Mouse (Mus musculus): ENCODE measurements around the gene Slc4a11. TPM values are rescaled to one million over a fixed set of nuclear protein-coding genes. Genes with fewer than 3 reads are reported as not detected.

The Slc4a11 gene
- polyA plus RNA-seq, 1 experiment from 2014 or later: 0.45 TPM

DNA sequence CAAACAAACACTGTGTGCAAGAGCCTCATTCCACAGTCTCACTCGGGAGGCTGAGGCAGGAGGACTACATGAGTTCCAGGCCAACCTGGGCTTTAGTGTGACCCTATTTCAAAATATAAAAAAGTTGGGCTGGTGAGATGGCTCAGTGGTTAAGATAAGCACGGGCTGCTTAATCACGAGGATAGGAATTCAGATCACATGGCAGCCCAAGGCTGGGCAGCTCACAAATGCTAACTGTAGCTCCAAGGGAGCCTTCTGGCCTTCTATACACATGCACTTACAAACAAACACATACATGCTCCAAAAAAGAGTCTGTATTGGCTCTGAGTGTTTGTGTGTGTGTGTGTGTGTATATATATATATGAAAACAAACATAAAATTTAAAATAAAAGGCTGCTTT, 3.8 kb downstream of the Slc4a11 start:
- no peak for ATAC-seq
- H3K9me3 ChIP-seq (replicated peaks; ENCODE audit: control insufficient read depth, low read length, poor library complexity, severe bottlenecking): no peaks in the 10 kb centered on the region
- WGBS: 49% methylated on average over 3 of the region's 3 CpGs

DNA sequence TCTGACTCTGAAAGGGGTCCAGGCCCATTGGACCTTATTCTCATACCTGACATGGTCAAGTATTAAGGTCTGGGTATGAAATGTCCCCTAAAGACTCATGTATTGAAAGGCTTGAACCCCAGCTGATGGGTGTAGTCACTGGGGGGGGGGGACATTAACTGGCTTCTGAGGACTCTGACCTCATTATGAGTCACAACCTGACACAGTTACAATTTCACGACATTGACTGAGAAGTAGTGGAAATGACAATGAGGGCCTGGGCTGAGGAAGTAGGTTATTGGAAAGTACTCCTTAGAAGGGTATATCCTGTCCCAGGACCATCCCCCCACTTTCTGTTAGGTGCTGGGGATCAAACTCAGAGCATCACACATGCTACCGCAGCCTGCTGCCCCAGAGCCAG, 8.3 kb downstream of the Slc4a11 start:
- Histone ChIP-seq H3K9me3 (replicated peaks; ENCODE audit: control insufficient read depth, low read length, poor library complexity, severe bottlenecking) (no peaks in the 10 kb centered on the region), H3K27ac (ENCODE audit: low read length) (no peak overlapping the region), H3K4me2 (ENCODE audit: low read length) (no peak overlapping the region), H3K9ac (ENCODE audit: low read depth, low read length) (no peak overlapping the region), H3K27me3 (ENCODE audit: control insufficient read depth, insufficient read depth, low read depth, low read length) (no peaks in the 10 kb centered on the region), H3K4me3 (ENCODE audit: low read depth, low read length) (no peak overlapping the region), H3K36me3 (ENCODE audit: control insufficient read depth, insufficient read depth, low read length) (0 out of 2 replicates have a peak, but pooled peaks cover 2% of the 10 kb centered on the region), H3K4me1 (ENCODE audit: control insufficient read depth, insufficient read depth, low read length) (no peaks in the 10 kb centered on the region)
- ATAC-seq: no peak
- 95% methylated on average over 2 of the region's 2 CpGs for WGBS

More for the DNA sequence above, 3.8 kb downstream of the Slc4a11 start:
- Histone ChIP-seq H3K9ac (ENCODE audit: low read depth, low read length) (no peak overlapping the region), H3K4me3 (ENCODE audit: low read depth, low read length) (no peak overlapping the region), H3K27ac (ENCODE audit: low read length) (no peak overlapping the region), H3K4me2 (ENCODE audit: low read length) (no peak overlapping the region), H3K27me3 (ENCODE audit: control insufficient read depth, insufficient read depth, low read depth, low read length) (peaks cover 23% of the 10 kb centered on the region), H3K36me3 (ENCODE audit: control insufficient read depth, insufficient read depth, low read length) (no peaks in the 10 kb centered on the region), H3K4me1 (ENCODE audit: control insufficient read depth, insufficient read depth, low read length) (peaks cover 14% of the 10 kb centered on the region)

- H3K4me3 ChIP-seq (ENCODE audit: low read depth, low read length): no peak overlapping the region
- WGBS: 85% methylated on average over 9 of the region's 9 CpGs
- no peak for ATAC-seq
- no peak overlapping the region for H3K9ac ChIP-seq (ENCODE audit: low read depth, low read length)
- H3K27me3 ChIP-seq (ENCODE audit: control insufficient read depth, insufficient read depth, low read depth, low read length): no peaks in the 10 kb centered on the region
- H3K9me3 ChIP-seq (replicated peaks; ENCODE audit: control insufficient read depth, low read length, poor library complexity, severe bottlenecking): no peaks in the 10 kb centered on the region
- H3K4me2 ChIP-seq (ENCODE audit: low read length): no peak overlapping the region
- H3K27ac ChIP-seq (ENCODE audit: low read length): no peak overlapping the region
- peaks cover 10% of the 10 kb centered on the region; the same call in 1 of the 2 replicates for H3K36me3 ChIP-seq (ENCODE audit: control insufficient read depth, insufficient read depth, low read length)
- H3K4me1 ChIP-seq (ENCODE audit: control insufficient read depth, insufficient read depth, low read length): no peaks in the 10 kb centered on the region
Observed at GRCm38 (mm10) chr2:130685426-130685825, 11.9 kb downstream of the Slc4a11 start.

- 89% methylated on average over 3 of the region's 3 CpGs for WGBS
- no peak overlapping the region for H3K9ac ChIP-seq (ENCODE audit: low read depth, low read length)
- no peaks in the 10 kb centered on the region for H3K9me3 ChIP-seq (replicated peaks; ENCODE audit: control insufficient read depth, low read length, poor library complexity, severe bottlenecking)
- H3K36me3 ChIP-seq (ENCODE audit: control insufficient read depth, insufficient read depth, low read length): peaks cover 31% of the 10 kb centered on the region
- no peak overlapping the region for H3K4me3 ChIP-seq (ENCODE audit: low read depth, low read length)
- H3K27ac ChIP-seq (ENCODE audit: low read length): no peak overlapping the region
- no peaks in the 10 kb centered on the region for H3K27me3 ChIP-seq (ENCODE audit: control insufficient read depth, insufficient read depth, low read depth, low read length)
- no peaks in the 10 kb centered on the region for H3K4me1 ChIP-seq (ENCODE audit: control insufficient read depth, insufficient read depth, low read length)
- no peak overlapping the region for H3K4me2 ChIP-seq (ENCODE audit: low read length)
- ATAC-seq: no peak
Observed at GRCm38 (mm10) chr2:130681531-130681930, 15.8 kb downstream of the Slc4a11 start.

- Histone ChIP-seq H3K4me3 (ENCODE audit: low read depth, low read length) (no peak overlapping the region), H3K9me3 (replicated peaks; ENCODE audit: control insufficient read depth, low read length, poor library complexity, severe bottlenecking) (no peaks in the 10 kb centered on the region), H3K27me3 (ENCODE audit: control insufficient read depth, insufficient read depth, low read depth, low read length) (no peaks in the 10 kb centered on the region), H3K4me1 (ENCODE audit: control insufficient read depth, insufficient read depth, low read length) (no peaks in the 10 kb centered on the region), H3K27ac (ENCODE audit: low read length) (no peak overlapping the region), H3K4me2 (ENCODE audit: low read length) (no peak overlapping the region), H3K9ac (ENCODE audit: low read depth, low read length) (no peak overlapping the region), H3K36me3 (ENCODE audit: control insufficient read depth, insufficient read depth, low read length) (peaks cover 47% of the 10 kb centered on the region)
- WGBS: 87% methylated on average over 6 of the region's 6 CpGs
- ATAC-seq: no peak
Observed at GRCm38 (mm10) chr2:130679899-130680298, 17.4 kb downstream of the Slc4a11 start.

GRCm38 (mm10) chr2:130679154-130679553, 18.2 kb downstream of the Slc4a11 start:
- H3K4me3 ChIP-seq (ENCODE audit: low read depth, low read length): no peak overlapping the region
- 98% methylated on average over 12 of the region's 12 CpGs for WGBS
- no peak overlapping the region for H3K9ac ChIP-seq (ENCODE audit: low read depth, low read length)
- H3K27me3 ChIP-seq (ENCODE audit: control insufficient read depth, insufficient read depth, low read depth, low read length): no peaks in the 10 kb centered on the region
- ATAC-seq: no peak
- H3K4me2 ChIP-seq (ENCODE audit: low read length): no peak overlapping the region
- no peaks in the 10 kb centered on the region for H3K4me1 ChIP-seq (ENCODE audit: control insufficient read depth, insufficient read depth, low read length)
- H3K9me3 ChIP-seq (replicated peaks; ENCODE audit: control insufficient read depth, low read length, poor library complexity, severe bottlenecking): no peaks in the 10 kb centered on the region
- no peak overlapping the region for H3K27ac ChIP-seq (ENCODE audit: low read length)
- peaks cover 50% of the 10 kb centered on the region for H3K36me3 ChIP-seq (ENCODE audit: control insufficient read depth, insufficient read depth, low read length)

- Histone ChIP-seq H3K9me3 (replicated peaks; ENCODE audit: control insufficient read depth, low read length, poor library complexity, severe bottlenecking) (no peaks in the 10 kb centered on the region), H3K4me3 (ENCODE audit: low read depth, low read length) (no peak overlapping the region), H3K4me1 (ENCODE audit: control insufficient read depth, insufficient read depth, low read length) (no peaks in the 10 kb centered on the region), H3K36me3 (ENCODE audit: control insufficient read depth, insufficient read depth, low read length) (peaks cover 57% of the 10 kb centered on the region), H3K4me2 (ENCODE audit: low read length) (no peak overlapping the region), H3K9ac (ENCODE audit: low read depth, low read length) (no peak overlapping the region), H3K27ac (ENCODE audit: low read length) (no peak overlapping the region), H3K27me3 (ENCODE audit: control insufficient read depth, insufficient read depth, low read depth, low read length) (no peaks in the 10 kb centered on the region)
- ATAC-seq: no peak
- 90% methylated on average over 10 of the region's 10 CpGs for WGBS
Observed at GRCm38 (mm10) chr2:130677211-130677610, 20.1 kb downstream of the Slc4a11 start.

DNA sequence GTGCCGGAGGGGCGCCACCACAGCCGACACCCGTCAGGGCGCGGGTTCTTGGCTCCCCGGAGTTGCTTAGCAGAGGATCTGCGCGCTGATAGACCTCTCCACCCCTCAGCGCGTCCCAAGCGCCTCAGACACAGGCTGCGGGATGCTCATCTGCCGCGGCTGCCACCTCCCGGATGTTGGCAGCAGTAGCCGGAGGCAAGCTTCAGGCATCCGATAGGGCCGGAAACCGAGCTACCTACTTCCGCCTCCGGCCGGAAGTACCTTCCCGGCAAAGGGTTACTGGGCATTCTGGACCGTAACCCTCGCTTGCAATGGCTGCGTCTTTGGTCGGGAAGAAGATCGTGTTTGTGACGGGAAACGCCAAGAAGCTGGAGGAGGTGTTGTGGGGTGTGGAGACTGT, 29.8 kb downstream of the Slc4a11 start, which contains the start of gene Itpa:
TSS of gene Itpa (plus strand) at position 52 of the 400 bp plus-strand sequence.
- ATAC-seq: peak; percentile 68
- Histone ChIP-seq H3K4me3 (ENCODE audit: low read depth, low read length) (peak within 1 kb of the TSS; percentile 72), H3K4me1 (ENCODE audit: control insufficient read depth, insufficient read depth, low read length) (peaks cover 20% of the 10 kb centered on the region), H3K9ac (ENCODE audit: low read depth, low read length) (peak within 1 kb of the TSS; percentile 80), H3K9me3 (replicated peaks; ENCODE audit: control insufficient read depth, low read length, poor library complexity, severe bottlenecking) (no peaks in the 10 kb centered on the region), H3K27me3 (ENCODE audit: control insufficient read depth, insufficient read depth, low read depth, low read length) (no peaks in the 10 kb centered on the region), H3K4me2 (ENCODE audit: low read length) (peak within 1 kb of the TSS; percentile 95), H3K27ac (ENCODE audit: low read length) (peak within 1 kb of the TSS; percentile 86), H3K36me3 (ENCODE audit: control insufficient read depth, insufficient read depth, low read length) (peaks cover 7% of the 10 kb centered on the region; the same call in 1 of the 2 replicates)
- WGBS: under 1% methylated on average over 31 of the region's 31 CpGs

- Histone ChIP-seq H3K27me3 (ENCODE audit: control insufficient read depth, insufficient read depth, low read depth, low read length) (no peaks in the 10 kb centered on the region), H3K4me2 (ENCODE audit: low read length) (peak within 1 kb of the TSS; percentile 79), H3K4me3 (ENCODE audit: low read depth, low read length) (peak within 1 kb of the TSS; percentile 58), H3K36me3 (ENCODE audit: control insufficient read depth, insufficient read depth, low read length) (peaks cover 4% of the 10 kb centered on the region; the same call in 1 of the 2 replicates), H3K9ac (ENCODE audit: low read depth, low read length) (peak within 1 kb of the TSS; percentile 88), H3K27ac (ENCODE audit: low read length) (peak within 1 kb of the TSS; percentile 98), H3K9me3 (replicated peaks; ENCODE audit: control insufficient read depth, low read length, poor library complexity, severe bottlenecking) (no peaks in the 10 kb centered on the region), H3K4me1 (ENCODE audit: control insufficient read depth, insufficient read depth, low read length) (peaks cover 27% of the 10 kb centered on the region)
- WGBS: under 1% methylated on average over 40 of the region's 40 CpGs
- peak; percentile 97 for ATAC-seq
Observed at GRCm38 (mm10) chr2:130664102-130664701, 33.1 kb downstream of the Slc4a11 start, which contains the start of gene Ddrgk1. Gene Ddrgk1 (minus strand): TSS chr2:130664659.
